Mouse (Mus musculus): ENCODE measurements around the gene Dazl.

- TF ChIP-seq CTCF (IDR thresholded peaks at IDR 0.05) (no peak), EP300 (IDR thresholded peaks at IDR 0.05) (no peak)
These were observed 5.4 kb upstream of the Dazl start for GRCm38 (mm10) chr17:50298821-50299220.

Data from lung, postnatal 0 days (tissue).